In the genomic region with DNA sequence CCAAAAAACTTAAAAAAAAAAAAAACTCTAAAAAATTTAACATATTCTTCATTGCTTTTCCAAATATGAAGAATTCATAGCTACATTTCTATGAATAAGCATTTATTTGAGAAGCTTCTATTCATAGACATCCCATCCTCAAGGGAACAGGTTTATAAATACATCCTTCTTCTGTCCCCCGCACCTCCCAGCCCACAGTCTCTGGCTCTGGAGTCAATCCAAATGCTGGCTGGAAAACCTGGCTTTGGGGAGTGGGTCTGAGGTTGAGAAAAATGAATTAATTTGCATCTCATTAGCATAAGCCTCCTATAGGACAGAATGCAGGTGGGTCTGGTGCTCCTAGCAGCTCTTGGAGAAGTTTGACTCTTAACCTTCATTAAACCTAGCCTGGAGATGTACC, we compare ENCODE assay signal across 22 mouse cellular contexts. TPM values are rescaled to one million over a fixed set of nuclear protein-coding genes. Genes with fewer than 3 reads are reported as not detected.
DNase-seq lines count a peak whose midpoint lies in the region; ATAC-seq and TF ChIP-seq lines count a peak whose summit lies in the region.
"Had no signal": no experiment of that assay in that cellular context is flagged by ENCODE, and none has a peak within 500 bp of the region (broad histone marks: within the 10 kb centered on the region; RNA-seq: fewer than 3 reads in every experiment).

No protein-coding gene starts in this region.

- no peaks in the 10 kb centered on the region for H3K4me1 ChIP-seq in hindbrain, postnatal 0 days (ENCODE audit: insufficient read depth, low read length)
- peaks cover 3% of the 10 kb centered on the region; the same call in 1 of the 2 replicates for H3K4me1 ChIP-seq in hindbrain, embryonic 10.5 days (replicated peaks)
- no peaks in the 10 kb centered on the region for H3K4me1 ChIP-seq in midbrain, postnatal 0 days (ENCODE audit: insufficient read depth, low read length)
- H3K4me1 ChIP-seq in midbrain, embryonic 13.5 days (replicated peaks) = no peaks in the 10 kb centered on the region
- peaks cover 12% of the 10 kb centered on the region for H3K4me1 ChIP-seq in cortical plate, adult 2 months (ENCODE audit: control insufficient read depth, insufficient read depth, low read length)
- H3K4me1 ChIP-seq: embryonic facial prominence, embryonic 13.5 days; limb, embryonic 13.5 days had no signal

- no peaks in the 10 kb centered on the region for H3K9me3 ChIP-seq in hindbrain, postnatal 0 days (ENCODE audit: low read length)
- H3K9me3 ChIP-seq in hindbrain, embryonic 10.5 days = no peaks in the 10 kb centered on the region
- no peaks in the 10 kb centered on the region for H3K9me3 ChIP-seq in midbrain, postnatal 0 days (ENCODE audit: low read length)
- no peaks in the 10 kb centered on the region for H3K9me3 ChIP-seq in midbrain, embryonic 13.5 days
- H3K9me3 ChIP-seq: heart, embryonic 13.5 days; limb, embryonic 13.5 days had no signal

- H3K36me3 ChIP-seq in hindbrain, postnatal 0 days (ENCODE audit: insufficient read depth, low read length) = no peaks in the 10 kb centered on the region; the same call in 1 of the 2 replicates
- H3K36me3 ChIP-seq in hindbrain, embryonic 10.5 days = peaks cover 18% of the 10 kb centered on the region; the same call in 1 of the 2 replicates
- 0 out of 2 replicates have a peak, but pooled peaks cover 5% of the 10 kb centered on the region for H3K36me3 ChIP-seq in midbrain, postnatal 0 days (ENCODE audit: insufficient read depth, low read length)
- H3K36me3 ChIP-seq in midbrain, embryonic 13.5 days = no peaks in the 10 kb centered on the region

- no peaks in the 10 kb centered on the region for H3K27me3 ChIP-seq in hindbrain, postnatal 0 days (ENCODE audit: insufficient read depth, low read length)
- H3K27me3 ChIP-seq in hindbrain, embryonic 10.5 days (ENCODE audit: insufficient read depth, poor library complexity, severe bottlenecking) = no peaks in the 10 kb centered on the region
- H3K27me3 ChIP-seq in midbrain, postnatal 0 days (ENCODE audit: insufficient read depth, low read length) = no peaks in the 10 kb centered on the region
- H3K27me3 ChIP-seq in midbrain, embryonic 13.5 days = no peaks in the 10 kb centered on the region
- H3K27me3 ChIP-seq: embryonic facial prominence, embryonic 13.5 days; heart, embryonic 13.5 days; limb, embryonic 13.5 days had no signal

- TF ChIP-seq POLR2A in cortical plate, adult 2 months (IDR thresholded peaks at IDR 0.05; ENCODE audit: extremely low read depth, insufficient read depth, low read length) = no peak

- no peak overlapping the region for H3K4me3 ChIP-seq in hindbrain, postnatal 0 days (ENCODE audit: low read length)
- no peak overlapping the region for H3K4me3 ChIP-seq in hindbrain, embryonic 10.5 days
- H3K4me3 ChIP-seq in midbrain, postnatal 0 days (ENCODE audit: low read depth, low read length) = no peak overlapping the region
- H3K4me3 ChIP-seq in midbrain, embryonic 13.5 days (replicated peaks) = no peak overlapping the region
- H3K4me3 ChIP-seq in cortical plate, adult 2 months (ENCODE audit: insufficient read depth, low read length) = no peak overlapping the region
- H3K4me3 ChIP-seq: embryonic facial prominence, embryonic 13.5 days; gastrocnemius, adult 2 months; heart, embryonic 13.5 days; layer of hippocampus, adult 2 months; limb, embryonic 13.5 days had no signal

- no peak overlapping the region for H3K27ac ChIP-seq in hindbrain, postnatal 0 days
- no peak overlapping the region for H3K27ac ChIP-seq in hindbrain, embryonic 10.5 days
- H3K27ac ChIP-seq in midbrain, postnatal 0 days (ENCODE audit: low read depth, low read length) = no peak overlapping the region
- H3K27ac ChIP-seq in midbrain, embryonic 13.5 days = no peak overlapping the region
- H3K27ac ChIP-seq in cortical plate, adult 2 months (ENCODE audit: insufficient read depth, low read length) = peak overlapping the region; percentile 45; the same call in 1 of the 2 replicates
- H3K27ac ChIP-seq: embryonic facial prominence, embryonic 13.5 days; gastrocnemius, adult 2 months; heart, embryonic 13.5 days; layer of hippocampus, adult 2 months; limb, embryonic 13.5 days; liver, embryonic 14.5 days had no signal

- WGBS in hindbrain, postnatal 0 days = 39% methylated on average over 1 of the region's 1 CpGs
- 87% methylated on average over 1 of the region's 1 CpGs for WGBS in hindbrain, embryonic 10.5 days
- WGBS in midbrain, postnatal 0 days = 41% methylated on average over 1 of the region's 1 CpGs
- WGBS in midbrain, embryonic 13.5 days = 47% methylated on average over 1 of the region's 1 CpGs

- peak; percentile 49 for DNase-seq in hindbrain, postnatal 0 days (ENCODE audit: low spot score)
- DNase-seq in hindbrain, embryonic 10.5 days (ENCODE audit: low spot score) = no peak
- DNase-seq in midbrain, postnatal 0 days (ENCODE audit: low spot score) = peak; percentile 41
- DNase-seq in telencephalon, adult 2 months (ENCODE audit: low read depth, low spot score) = peak; percentile 82
- no peak for DNase-seq in natural killer cell, adult 2 months (ENCODE audit: low spot score in 2 of 2)
- DNase-seq: adrenal gland, adult 2 months; cerebellum, adult 9-10 months; forebrain, postnatal 0 days; gastrocnemius, adult 2 months; heart, postnatal 4 days; kidney, adult 2 months; kidney, postnatal 10 days; thymus, adult 2 months had no signal

- no peak overlapping the region for H3K9ac ChIP-seq in hindbrain, postnatal 0 days (replicated peaks; ENCODE audit: low read length)
- no peak overlapping the region for H3K9ac ChIP-seq in midbrain, postnatal 0 days (replicated peaks; ENCODE audit: low read length, poor library complexity, severe bottlenecking)
- no peak overlapping the region for H3K9ac ChIP-seq in midbrain, embryonic 13.5 days (replicated peaks)
- H3K9ac ChIP-seq: embryonic facial prominence, embryonic 13.5 days; forebrain, postnatal 0 days; heart, embryonic 13.5 days; limb, embryonic 13.5 days; liver, embryonic 14.5 days had no signal

- TF ChIP-seq CTCF in hindbrain, postnatal 0 days (IDR thresholded peaks at IDR 0.05; ENCODE audit: low read depth) = no peak
- TF ChIP-seq CTCF in midbrain, postnatal 0 days (IDR thresholded peaks at IDR 0.05) = no peak
- no peak for TF ChIP-seq CTCF in cortical plate, adult 2 months (IDR thresholded peaks at IDR 0.05; ENCODE audit: extremely low read depth, insufficient read depth, low read length)

- no peak overlapping the region for H3K4me2 ChIP-seq in hindbrain, postnatal 0 days (ENCODE audit: low read depth, low read length)
- H3K4me2 ChIP-seq in midbrain, postnatal 0 days (ENCODE audit: low read depth, low read length, poor library complexity, severe bottlenecking) = no peak overlapping the region
- H3K4me2 ChIP-seq in midbrain, embryonic 13.5 days (replicated peaks) = no peak overlapping the region
- H3K4me2 ChIP-seq: embryonic facial prominence, embryonic 13.5 days; heart, embryonic 13.5 days; limb, embryonic 13.5 days had no signal

- no peak for ATAC-seq in hindbrain, postnatal 0 days
- no peak for ATAC-seq in midbrain, postnatal 0 days (ENCODE audit: low FRiP score)
- no peak for ATAC-seq in midbrain, embryonic 13.5 days
- ATAC-seq: forebrain, postnatal 0 days; midbrain, embryonic 16.5 days had no signal

RNA-seq across cellular contexts. Expression of gene Hif3a, which starts 16.5 kb away (rescaled TPM):
- 5.7 and 22.1 TPM in 2 replicates for total RNA-seq in hindbrain, postnatal 0 days (2014; rRNA removed)
- 2.5 and 3.4 TPM in 2 replicates for polyA plus RNA-seq in hindbrain, postnatal 0 days (2015; fragmentation: Nextera tagmentation; extraction: Ambion mirVana)
- polyA plus RNA-seq in hindbrain, embryonic 10.5 days (2016; fragmentation: Nextera tagmentation; extraction: Ambion mirVana) = 4.8 and 5.6 TPM in 2 replicates
- total RNA-seq in midbrain, postnatal 0 days (2014; rRNA removed) = 13.6 and 16.9 TPM in 2 replicates
- 2.0 and 2.7 TPM in 2 replicates for polyA plus RNA-seq in midbrain, postnatal 0 days (2015; fragmentation: Nextera tagmentation; extraction: Ambion mirVana)
- 2.0 and 2.4 TPM in 2 replicates for polyA plus RNA-seq in midbrain, embryonic 13.5 days (2015; fragmentation: Nextera tagmentation; extraction: Ambion mirVana)
- polyA plus RNA-seq in cortical plate, adult 2 months (2012; rRNA removed) = 3.3 and 4.0 TPM in 2 replicates

RNA-seq across cellular contexts. Expression of gene Ppp5c, which starts 18.0 kb away (rescaled TPM):
- 68.9 and 86.0 TPM in 2 replicates for total RNA-seq in hindbrain, postnatal 0 days (2014; rRNA removed)
- 140 and 143 TPM in 2 replicates for polyA plus RNA-seq in hindbrain, postnatal 0 days (2015; fragmentation: Nextera tagmentation; extraction: Ambion mirVana)
- 126 and 136 TPM in 2 replicates for polyA plus RNA-seq in hindbrain, embryonic 10.5 days (2016; fragmentation: Nextera tagmentation; extraction: Ambion mirVana)
- total RNA-seq in midbrain, postnatal 0 days (2014; rRNA removed) = 56.4 and 61.0 TPM in 2 replicates
- 144 and 145 TPM in 2 replicates for polyA plus RNA-seq in midbrain, postnatal 0 days (2015; fragmentation: Nextera tagmentation; extraction: Ambion mirVana)
- polyA plus RNA-seq in midbrain, embryonic 13.5 days (2015; fragmentation: Nextera tagmentation; extraction: Ambion mirVana) = 108 and 110 TPM in 2 replicates
- polyA plus RNA-seq in cortical plate, adult 2 months (2012; rRNA removed) = 263 and 268 TPM in 2 replicates

RNA-seq across cellular contexts. Expression of gene Psg16, which starts 28.1 kb away (rescaled TPM):
- 3.4 and 4.4 TPM in 2 replicates for total RNA-seq in hindbrain, postnatal 0 days (2014; rRNA removed)
- polyA plus RNA-seq in hindbrain, postnatal 0 days (2015; fragmentation: Nextera tagmentation; extraction: Ambion mirVana) = 5.8 and 6.6 TPM in 2 replicates
- 0.07 and 0.20 TPM in 2 replicates for polyA plus RNA-seq in hindbrain, embryonic 10.5 days (2016; fragmentation: Nextera tagmentation; extraction: Ambion mirVana)
- total RNA-seq in midbrain, postnatal 0 days (2014; rRNA removed) = 3.9 and 5.1 TPM in 2 replicates
- polyA plus RNA-seq in midbrain, postnatal 0 days (2015; fragmentation: Nextera tagmentation; extraction: Ambion mirVana) = 6.8 and 7.6 TPM in 2 replicates
- 1.2 and 1.5 TPM in 2 replicates for polyA plus RNA-seq in midbrain, embryonic 13.5 days (2015; fragmentation: Nextera tagmentation; extraction: Ambion mirVana)
- polyA plus RNA-seq in cortical plate, adult 2 months (2012; rRNA removed) = 2.9 and 3.0 TPM in 2 replicates
- polyA plus RNA-seq: gonadal fat pad, adult 2 months; heart, embryonic 13.5 days; thymus, adult 2 months had no signal

RNA-seq across cellular contexts. Expression of gene Ccdc8, which starts 53.2 kb away (rescaled TPM):
- total RNA-seq in hindbrain, postnatal 0 days (2014; rRNA removed) = 6.0 and 7.1 TPM in 2 replicates
- polyA plus RNA-seq in hindbrain, postnatal 0 days (2015; fragmentation: Nextera tagmentation; extraction: Ambion mirVana) = 3.0 and 3.6 TPM in 2 replicates
- polyA plus RNA-seq in hindbrain, embryonic 10.5 days (2016; fragmentation: Nextera tagmentation; extraction: Ambion mirVana) = 7.3 and 13.5 TPM in 2 replicates
- 5.5 and 5.8 TPM in 2 replicates for total RNA-seq in midbrain, postnatal 0 days (2014; rRNA removed)
- polyA plus RNA-seq in midbrain, postnatal 0 days (2015; fragmentation: Nextera tagmentation; extraction: Ambion mirVana) = 2.0 and 2.5 TPM in 2 replicates
- polyA plus RNA-seq in midbrain, embryonic 13.5 days (2015; fragmentation: Nextera tagmentation; extraction: Ambion mirVana) = 5.6 and 5.9 TPM in 2 replicates
- 1.8 and 1.9 TPM in 2 replicates for polyA plus RNA-seq in cortical plate, adult 2 months (2012; rRNA removed)

Comparison
In these comparisons a context has a peak if more than half of its experiments do, and no peak if none do; other contexts are left out.
1. DNase-seq: peak in hindbrain, postnatal 0 days (single experiment), midbrain, postnatal 0 days (single experiment) and telencephalon, adult 2 months (single experiment); none in hindbrain, embryonic 10.5 days (single experiment) and natural killer cell, adult 2 months (0 of 2).